Mouse (Mus musculus): ENCODE results near the gene Rnf220.

- no peak for TF ChIP-seq CTCF (conservative IDR thresholded peaks at IDR 0.05; ENCODE audit: low read length)
- TF ChIP-seq POU5F1 (IDR thresholded peaks at IDR 0.05; ENCODE audit: borderline replicate concordance, low read length) = no peak
- 0 out of 2 replicates have a peak, but pooled peaks have one; percentile 4 for TF ChIP-seq NANOG (IDR thresholded peaks at IDR 0.05; ENCODE audit: borderline replicate concordance, low read length)
Observed at GRCm38 (mm10) chr4:117357104-117357503, 139.7 kb downstream of the Rnf220 start.
